Mouse (Mus musculus) layer of hippocampus, postnatal 14 days (tissue): Measurements from ENCODE around the gene Gm17334. TPM values are rescaled to one million over a fixed set of nuclear protein-coding genes. Genes with fewer than 3 reads are reported as not detected.

ENCODE experiments used
- DNase-seq, 2 experiments: peaks; one replicate each; pipeline ENCODE4 v3.0.0; 2021 to 2022; ENCODE audit warnings: low spot score in 2 of 2, mixed read lengths in 1 of 2
- total RNA-seq, 2 experiments: library from RNA; stranded (reverse); gene quantifications; 2 replicates each; pipeline ENCODE4 v1.2.3; 2021

Gene Gm17334
- total RNA-seq, 2 experiments from 2014 or later, result 0.62 TPM; not detected in 1

DNA sequence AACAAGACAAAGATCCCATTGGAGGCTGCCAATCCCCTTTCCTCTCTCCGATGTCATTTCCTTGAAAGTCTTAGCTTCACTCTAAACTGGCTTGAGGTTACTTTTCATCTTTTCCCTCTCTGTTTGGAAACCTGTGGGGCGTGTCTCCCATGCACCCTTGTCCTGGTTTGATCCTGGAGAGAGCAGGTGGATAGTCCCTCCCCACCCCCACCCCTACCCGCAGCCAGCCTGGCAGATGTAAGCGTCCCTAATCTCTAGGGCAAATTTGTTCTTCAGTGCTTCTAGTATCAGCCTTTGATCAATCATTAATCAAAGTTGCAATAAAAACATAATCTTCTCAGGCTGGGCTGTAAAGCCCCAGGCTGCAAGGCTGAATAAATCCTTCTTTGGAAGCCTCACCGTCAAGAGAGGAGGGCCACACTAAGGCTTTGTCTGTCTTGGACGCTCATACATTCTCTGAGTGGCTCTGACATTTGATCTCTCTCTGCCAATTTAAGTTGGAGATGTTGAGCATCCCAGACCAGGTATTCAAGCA, 24.5 kb upstream of the Gm17334 start:
- DNase-seq, result no peak

DNA sequence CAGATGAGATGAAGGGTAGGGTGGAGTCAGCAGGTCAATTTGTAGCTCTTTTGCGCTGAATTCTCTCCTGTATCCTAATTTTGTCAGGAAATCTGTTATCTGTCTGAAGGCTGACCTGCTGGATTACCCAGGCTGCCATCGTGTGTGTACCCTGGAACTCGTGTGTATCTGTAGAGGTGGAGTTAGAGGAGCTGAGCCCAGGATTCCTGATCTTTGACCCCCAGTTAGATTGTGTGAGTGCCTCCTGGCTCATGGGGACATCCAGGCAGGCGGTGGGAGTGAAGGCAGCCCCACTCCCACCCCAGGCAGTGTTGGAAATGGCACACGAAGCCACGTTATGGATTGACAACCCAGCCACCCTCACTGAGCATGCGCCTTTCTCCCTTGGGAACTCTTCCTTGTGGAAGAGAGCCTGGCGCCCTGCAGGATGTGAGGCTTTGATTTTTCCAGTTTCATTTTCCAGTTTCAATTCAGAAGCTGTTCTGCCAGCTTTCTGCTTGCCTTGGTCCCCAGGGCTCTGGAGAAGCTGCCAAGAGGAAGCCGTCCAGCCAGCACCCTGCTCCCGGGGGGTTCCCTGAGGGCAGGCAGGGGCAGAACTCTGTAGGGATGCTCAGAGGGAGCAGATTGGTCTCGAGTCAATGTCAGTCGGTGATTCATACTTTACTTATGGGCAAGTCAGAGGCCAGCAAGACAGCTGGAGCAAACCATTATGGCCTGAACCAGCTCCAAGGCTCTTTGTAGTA, 23.6 kb upstream of the Gm17334 start:
- DNase-seq, result peak; percentile 22 to 34

DNA sequence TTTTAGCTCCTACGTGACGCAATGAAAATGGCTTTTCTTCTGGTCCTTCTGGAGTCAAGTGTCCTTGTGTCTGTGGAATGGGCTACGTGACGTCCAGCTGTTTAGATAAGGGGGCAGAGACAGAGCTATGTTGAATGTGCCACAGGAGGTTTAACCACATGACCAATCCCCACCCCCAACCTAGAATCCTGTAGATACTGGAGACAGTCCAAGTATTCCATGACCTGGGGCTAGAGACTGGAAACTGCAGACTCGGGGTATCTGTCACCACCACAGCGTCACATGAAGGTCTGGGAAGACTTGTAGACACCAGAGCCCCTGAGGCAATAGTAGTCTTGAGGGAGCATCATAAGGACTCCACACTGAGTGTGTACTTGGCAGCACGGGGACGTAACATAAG, 22.8 kb upstream of the Gm17334 start:
- no peak for DNase-seq

DNA sequence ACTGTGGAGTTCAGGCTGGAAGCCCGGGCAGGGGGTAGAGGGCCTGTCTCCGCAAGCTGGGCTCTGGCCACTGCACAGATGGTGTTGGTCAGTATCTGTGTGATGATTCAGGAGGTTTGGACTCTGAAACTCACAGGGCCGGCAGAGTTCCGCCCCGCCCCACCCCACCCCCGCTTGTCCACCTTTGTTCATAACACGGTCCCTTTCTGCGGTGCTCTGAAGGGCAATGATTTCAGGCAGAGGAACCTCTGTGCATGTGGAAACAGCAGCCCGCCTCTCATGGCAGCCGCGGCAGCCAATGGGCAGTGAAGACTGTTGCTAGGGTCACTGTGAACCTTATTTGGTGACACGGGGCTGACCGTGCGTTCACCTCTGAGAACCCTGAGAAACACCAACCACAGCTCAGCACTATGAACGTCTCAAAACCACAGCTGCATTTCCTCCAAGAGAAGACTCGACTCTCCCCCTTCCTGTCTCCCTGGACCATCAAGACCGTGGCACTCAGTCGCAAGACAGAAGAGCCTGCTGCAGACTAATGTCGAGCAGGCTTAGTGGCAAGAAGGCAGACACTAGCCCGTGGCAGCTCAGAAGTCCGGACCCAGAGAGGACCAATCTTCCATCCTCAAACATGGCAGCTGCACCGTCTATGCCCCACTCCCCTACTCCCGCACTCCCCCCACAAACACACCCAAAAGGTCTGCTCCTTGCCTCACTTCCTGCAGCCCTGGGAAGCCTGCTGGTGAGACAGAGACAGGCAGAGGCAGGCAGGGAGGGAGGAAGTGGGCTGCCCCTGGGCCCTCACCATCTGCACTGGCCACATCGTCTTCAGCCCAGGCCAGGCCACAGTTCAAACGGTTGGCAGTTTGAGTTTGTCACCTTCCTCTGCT, 21.9 kb upstream of the Gm17334 start:
- DNase-seq, result no peak

DNA sequence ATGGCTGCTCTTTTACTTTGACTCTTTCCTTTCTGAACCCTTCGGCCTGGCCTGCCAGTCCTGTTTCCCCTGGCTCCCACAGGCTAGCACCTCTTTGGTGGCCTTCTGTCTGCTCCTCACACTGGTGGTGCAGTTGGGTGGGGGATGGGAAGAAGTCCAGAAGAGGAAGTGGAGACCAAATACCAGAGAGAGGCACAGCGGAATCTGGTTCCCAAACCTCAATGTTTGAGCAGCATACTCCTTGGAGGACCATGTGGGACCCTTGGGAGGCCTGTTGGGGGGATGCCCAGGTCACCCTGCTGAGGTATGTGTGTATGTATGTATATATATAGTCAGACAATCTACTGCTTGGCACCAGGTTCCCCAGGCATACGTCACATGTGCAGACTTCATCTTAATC, 21.0 kb upstream of the Gm17334 start:
- no peak for DNase-seq

DNA sequence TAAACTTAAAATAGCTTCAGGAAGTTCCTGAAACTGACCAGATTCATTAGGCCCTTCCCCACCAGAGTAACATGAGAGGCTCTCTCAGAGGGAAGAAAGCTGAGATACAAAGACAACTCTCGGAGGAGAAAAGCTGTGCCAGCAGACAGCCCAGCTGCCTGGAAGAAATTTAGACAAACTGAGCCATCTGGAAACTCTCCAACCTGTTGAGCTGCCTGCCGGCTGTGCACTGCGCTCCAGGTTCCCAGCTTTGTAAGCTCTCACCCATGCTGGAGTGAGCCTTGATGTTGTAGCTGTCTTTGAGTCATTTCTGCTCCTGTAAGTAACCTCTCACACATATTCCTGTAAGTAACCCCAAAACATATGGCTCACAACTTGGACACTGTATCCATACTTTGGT, 20.0 kb upstream of the Gm17334 start:
- peak; percentile 32 to 68 for DNase-seq

DNA sequence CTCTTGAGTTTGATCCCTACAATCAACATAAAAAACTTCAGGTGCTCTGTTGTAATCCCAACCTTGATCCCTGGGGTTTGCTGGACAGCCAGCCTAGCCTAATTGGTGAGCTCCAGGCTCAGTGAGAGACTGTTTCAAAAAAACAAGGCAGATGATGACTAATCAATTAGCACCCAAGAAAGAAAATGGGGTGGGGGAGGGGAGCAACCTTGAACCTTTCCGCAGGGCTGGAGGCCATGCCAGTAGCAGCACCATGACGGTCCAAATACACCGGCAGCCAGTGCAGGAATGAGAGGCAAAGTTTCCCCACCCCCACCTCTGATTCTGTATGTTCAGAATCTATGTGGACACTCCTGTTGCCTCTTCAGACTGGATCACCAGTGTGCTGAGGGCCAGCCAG, 16.3 kb upstream of the Gm17334 start:
- no peak for DNase-seq

DNA sequence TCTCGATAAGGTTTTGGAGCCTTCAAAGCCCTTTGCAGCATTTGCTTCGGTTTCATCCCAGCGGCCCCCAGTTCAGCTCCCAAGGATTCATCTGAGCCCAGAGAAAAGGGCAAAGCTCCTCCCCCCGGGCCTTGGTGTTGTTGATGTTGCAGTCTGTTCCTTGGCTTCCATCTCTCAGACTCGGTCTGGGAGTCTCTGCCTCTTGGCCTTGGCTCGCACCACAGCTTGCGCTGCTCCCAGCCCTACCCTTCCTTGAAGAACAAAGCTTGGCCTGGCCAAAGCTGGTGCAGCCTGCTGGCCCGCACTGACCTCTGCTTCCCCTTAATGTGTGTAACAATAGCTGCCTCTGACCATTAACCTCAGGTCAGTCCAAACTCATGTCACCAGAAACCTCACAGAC, 15.2 kb upstream of the Gm17334 start:
- DNase-seq, result no peak

DNA sequence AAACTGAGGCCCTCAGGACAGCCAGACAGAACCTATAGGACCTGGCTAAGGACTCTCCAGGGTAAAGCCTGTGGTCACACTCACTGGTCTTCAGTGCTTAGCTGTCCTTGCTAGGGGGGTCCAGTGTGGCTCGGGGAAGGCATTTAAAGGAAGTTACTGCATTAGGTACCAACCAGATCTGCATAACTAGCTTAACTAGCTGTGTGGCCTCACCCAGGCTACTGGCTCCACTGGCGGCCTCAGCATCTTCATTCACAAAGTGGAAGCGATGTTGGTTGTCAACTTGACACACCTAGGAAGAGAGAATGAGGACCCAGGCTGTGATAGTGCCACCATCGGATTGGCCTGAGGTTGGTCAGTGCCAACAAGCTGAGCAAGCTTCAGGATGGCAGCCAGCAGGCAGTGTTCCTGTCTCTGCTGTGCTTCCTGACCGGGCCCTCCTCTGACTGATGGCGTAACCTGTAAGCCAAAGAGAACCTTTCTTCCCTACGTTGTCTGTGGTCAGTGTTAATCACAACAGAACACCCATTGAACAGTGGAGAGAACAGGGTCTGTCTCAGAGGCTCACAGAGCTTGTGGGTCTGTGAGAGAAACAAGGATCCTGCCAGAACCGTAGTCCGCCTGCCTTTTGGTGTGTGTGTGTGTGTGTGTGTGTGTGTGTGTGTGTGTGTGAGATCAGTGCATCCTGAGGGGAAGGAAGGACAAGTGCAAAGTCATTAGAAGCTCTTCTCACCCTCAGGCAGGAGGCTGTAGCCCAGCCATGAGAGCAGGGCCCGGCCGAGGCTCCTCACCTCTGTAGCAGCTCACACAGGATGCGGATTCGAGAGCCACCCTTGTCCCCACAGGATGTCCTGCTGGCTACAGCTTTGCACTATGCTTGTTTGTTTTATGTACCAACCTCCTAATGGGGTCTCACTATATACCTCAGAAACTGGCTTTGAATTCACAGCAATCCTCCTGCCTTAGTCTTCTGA, 13.4 kb upstream of the Gm17334 start:
- DNase-seq, result no peak

DNA sequence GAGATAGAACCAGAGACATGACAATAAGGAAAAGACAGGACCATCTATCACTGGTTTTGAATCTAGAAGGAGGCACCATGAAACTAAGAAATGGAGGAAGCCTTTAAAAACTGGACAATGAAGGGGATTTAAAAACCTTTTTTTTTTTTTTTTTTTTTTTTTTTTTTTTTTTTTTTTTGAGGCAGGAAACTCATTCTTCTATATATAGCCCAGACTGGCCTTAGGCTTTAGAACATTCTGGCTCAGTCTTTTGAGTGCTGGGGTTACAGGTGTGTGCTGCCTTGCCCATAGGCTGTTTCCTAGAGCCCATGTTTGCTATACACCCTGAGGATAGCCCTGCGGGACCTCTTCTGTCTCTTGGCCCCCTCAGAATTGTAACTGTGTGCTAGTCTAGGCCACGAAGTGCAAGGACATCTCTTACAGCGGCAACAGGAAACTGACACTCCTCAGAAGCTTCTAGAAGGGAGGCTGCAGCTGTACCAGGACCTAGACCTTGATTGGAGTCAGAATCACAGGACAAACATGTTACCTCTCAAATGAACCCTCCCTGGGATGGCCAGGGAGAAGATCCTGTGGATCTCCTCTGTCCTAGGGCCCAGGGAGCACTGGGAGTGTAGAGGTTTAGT, 12.4 kb upstream of the Gm17334 start:
- DNase-seq, result no peak

DNA sequence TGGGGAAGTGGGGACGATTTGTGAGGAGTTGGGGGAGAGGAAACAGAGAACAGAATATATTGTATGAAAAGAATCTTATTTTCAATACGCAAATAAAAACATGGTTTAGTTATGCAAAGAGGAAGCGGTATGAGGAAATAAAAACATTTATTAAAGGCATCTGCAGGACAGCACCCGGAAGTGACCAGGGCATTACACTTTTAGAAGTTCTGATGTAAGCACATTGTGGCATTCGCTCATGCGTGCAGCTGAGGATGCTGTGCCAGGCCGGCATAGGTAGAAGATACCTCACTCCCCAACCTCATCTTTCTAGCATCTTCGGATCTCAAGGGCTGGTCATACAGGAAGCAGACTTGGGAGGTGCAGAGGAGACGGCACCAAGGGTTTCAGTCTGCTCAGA, 10.3 kb upstream of the Gm17334 start:
- no peak for DNase-seq

DNA sequence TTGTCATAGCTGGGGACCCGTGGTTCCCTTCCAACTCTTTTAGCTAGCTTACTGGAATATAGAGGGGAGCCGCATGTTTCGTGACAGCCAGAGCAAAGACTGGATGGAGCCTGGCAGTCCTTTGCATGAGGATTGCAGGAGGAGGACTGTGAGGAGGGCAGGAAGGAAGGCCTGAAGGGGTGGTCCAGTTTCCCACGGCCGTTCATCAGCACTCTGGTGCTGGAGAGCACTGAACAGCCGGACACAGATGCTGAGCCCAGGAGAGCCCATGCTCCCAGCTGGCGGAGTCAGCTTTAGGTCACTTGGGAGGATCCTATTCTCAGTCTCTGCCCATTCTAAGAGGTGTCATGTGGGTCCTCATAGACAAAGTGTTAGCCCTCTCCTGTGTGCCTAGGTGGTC, 9.0 kb upstream of the Gm17334 start:
- no peak for DNase-seq

DNA sequence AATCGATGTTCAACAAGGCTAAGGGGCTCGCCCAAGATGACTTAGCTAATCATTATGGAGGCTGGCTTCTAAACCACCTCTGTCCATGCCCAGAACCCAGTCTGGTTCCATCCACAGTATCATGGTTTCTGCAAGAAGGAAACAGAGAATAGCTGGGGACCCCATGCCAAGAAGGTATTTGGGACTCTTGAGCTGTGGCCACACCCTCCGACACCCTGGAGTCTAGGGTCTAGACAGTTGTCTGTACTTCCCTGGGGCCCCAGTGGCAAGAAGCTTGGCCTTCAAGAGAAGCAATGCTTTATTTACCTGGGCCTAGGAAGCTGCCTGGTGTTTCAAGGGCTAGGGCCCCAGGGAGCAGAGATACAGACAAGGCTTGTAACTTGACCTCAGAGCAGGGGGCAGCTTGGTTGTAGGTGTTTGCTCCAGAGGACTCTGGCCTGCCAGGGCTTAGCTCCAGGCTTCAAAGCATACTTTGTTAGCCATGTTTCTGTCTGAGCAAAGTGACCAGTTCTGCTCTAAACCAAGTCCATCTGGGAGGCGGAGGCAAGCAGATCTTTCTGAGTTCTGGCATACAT, 8.3 kb upstream of the Gm17334 start:
- DNase-seq, result no peak

DNA sequence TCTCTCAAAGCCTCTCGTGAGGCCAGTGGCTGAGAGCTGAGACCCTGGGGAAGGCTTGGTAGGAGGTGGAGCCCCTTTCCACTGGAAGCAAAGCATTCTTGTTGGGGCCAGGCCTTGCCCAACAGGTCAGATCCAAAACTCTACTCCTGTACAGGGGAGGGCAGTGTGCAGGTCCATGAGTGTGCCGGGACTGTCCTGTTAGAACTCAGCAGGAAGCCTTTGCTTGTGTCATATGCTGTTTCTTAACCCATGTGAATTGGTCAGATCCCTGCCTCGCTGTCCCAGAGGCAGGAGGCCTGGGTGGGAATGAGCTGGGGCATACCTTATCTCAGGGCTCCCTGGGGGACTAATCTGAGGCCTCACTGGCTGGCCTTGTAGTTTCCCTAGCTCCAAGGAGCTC, 7.3 kb upstream of the Gm17334 start:
- no peak for DNase-seq

DNA sequence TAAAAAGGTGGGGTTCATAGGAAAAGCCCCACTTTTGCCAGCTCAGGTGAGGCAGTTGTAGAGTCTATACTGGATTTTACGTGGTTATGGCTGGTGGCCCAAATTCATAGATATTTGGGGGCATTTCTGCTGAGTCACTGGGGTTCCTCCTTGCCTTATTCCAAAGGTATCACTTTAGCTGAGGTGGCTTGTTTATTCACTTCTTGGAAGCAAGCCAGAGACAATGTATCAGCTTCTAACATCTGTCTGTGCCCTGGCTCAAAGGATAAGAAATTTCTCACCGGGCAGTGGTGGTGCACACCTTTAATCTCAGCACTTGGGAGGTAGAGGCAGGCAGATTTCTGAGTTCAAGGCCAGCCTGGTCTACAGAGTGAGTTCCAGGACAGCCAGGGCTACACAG, 6.8 kb upstream of the Gm17334 start:
- DNase-seq, result no peak

DNA sequence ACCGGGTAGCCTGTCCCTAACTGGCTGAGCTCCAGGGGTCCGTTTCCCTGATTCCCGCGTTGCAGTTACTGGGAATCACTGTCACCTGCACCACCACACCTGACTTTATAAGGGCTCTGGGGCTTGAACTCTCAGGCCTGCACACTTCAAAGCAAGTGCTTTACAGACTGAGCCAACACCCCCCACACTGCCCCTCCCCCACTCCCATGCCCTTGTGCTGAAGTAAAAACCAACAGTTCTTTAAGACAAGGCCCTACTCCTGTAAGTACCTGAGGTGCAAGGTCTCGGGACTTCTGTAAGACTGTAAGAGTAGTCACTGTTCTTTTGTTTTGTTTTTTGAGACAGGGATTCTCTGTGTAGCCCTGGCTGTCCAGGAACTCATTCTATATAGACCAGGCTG, 5.5 kb upstream of the Gm17334 start:
- no peak for DNase-seq

DNA sequence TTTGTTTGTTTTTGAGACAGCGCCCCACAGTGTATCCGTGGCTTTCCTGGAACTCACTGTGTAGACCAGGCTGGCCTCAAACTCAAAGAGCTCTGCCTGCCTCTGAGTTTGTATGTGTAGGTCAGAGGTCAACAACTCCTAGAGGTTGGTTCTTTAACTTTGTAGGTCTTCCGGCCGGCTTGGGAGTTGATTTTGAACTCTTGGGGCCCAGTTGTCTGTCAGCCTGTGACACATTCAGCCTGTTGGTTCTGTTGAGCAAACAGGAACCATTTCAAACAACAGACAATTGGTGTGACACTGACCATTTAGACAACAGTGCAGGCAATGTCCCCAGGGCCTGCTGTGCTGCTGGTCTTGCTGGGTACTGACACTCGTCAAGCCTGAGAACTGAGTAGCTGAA, 4.7 kb upstream of the Gm17334 start:
- DNase-seq, result no peak

DNA sequence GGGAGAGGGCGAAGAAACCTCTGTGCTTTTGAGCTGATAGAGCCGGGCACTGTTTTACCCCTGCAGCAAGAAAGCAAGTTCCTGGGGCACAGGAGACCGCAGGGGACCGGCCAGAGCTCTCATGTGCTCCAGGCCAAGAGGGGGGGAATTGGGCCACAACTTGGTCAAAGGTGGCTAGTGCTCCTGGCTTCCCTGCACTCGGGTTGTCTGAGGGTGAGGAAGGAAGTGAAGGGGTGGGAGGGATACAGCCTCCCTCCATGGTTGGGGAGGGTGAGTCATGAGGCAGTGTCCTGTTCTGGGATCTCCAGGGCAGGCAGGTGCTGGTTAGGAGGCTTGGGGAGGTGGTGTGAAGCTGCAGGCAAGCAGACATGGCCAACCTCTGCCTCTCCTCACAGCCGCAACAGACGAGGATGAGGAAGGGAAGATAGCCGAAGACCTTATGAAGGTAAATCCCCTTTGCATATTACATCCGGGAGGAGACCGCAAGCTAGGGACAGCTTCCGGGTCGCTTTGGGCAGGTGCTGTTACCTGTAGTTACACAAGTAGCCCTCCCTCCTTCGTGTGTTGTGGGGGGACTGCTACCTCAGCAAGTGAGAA, 1.8 kb upstream of the Gm17334 start:
- DNase-seq, result no peak

DNA sequence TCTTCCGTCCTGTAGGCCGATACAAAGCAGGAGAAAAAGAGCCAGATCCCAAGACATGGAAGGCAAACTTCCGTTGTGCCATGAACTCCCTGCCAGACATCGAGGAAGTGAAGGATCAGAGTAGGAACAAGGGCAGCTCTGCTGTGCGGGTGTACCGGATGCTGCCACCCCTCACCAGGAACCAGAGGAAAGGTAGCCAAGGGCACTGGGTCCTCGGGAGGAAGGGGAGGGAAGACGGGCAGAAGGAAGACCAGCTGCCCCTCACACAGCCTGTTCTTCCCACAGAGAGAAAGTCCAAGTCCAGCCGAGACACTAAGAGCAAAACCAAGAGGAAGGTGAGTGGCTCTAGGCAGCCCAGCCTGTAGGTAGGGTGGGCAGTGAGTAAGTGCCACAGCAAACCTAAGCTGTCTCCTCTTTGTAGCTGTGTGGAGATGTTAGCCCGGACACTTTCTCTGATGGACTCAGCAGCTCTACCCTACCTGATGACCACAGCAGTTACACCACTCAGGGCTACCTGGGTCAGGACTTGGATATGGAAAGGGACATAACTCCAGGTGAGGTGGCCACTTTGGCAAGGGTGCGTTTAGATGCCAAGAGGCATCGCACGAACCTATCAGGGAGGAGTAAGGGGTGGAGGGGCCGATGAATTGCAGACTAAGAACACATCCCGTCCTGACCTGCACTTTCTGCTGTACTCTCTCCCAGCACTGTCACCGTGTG, 814 bp upstream of the Gm17334 start:
- DNase-seq, result no peak
